Mouse (Mus musculus) left cerebral cortex, adult 18-20 months (tissue): ENCODE measurements at regions not wholly inside any gene's neighbourhood (a gene's known extent, or its start where the extent isn't known, plus 50 kb on each side); places are given as distances from the start of the nearest gene placed in this dataset.

Experiments used
- DNase-seq, 2 experiments: peaks; one replicate each; pipeline ENCODE4 v3.0.0; 2021 to 2022; ENCODE audit warnings: low spot score in 2 of 2, mixed read lengths in 1 of 2

DNA sequence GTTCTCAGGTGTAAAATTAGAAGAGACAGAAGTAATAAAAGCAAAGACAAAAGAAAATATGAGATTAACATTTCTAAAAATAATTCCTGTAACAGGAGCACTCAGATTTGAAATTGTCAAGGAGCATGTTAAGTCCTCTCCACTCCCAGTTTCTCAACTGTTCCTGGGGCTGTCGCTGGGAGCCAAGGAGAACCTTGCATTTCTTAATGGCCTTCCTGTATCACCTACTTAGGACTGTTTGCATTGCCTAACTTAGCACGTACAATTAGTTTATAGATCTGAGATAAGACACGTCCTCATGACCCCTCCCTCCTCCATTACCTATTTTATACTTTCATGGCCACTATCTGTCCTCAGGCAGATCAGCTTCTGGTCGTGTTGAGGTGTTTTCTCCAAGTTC lies 360.8 kb downstream of the Kcnj2 start:
- DNase-seq: no peak

GRCm38 (mm10) chr11:111442257-111442656 lies 376.3 kb downstream of the Kcnj2 start:
- no peak for DNase-seq

DNA sequence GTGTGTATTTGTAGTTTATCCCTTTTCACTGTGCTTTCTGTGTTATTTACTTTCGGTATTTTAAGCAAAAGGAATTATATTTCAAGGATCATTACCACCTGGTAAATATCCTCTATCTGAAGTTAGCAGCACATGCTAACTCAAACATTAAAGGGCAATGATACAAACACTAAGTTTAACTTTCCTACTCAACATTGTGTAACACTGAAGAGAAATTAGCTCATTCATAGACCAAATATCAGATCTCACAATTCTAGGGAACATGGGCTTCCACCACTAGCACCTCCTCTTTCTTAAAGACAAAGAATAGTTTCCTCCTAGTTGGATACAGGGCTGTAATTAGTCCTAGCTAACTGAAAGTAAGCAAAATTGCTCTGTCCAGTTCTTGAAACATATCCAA lies 377.4 kb downstream of the Kcnj2 start:
- no peak for DNase-seq

DNA sequence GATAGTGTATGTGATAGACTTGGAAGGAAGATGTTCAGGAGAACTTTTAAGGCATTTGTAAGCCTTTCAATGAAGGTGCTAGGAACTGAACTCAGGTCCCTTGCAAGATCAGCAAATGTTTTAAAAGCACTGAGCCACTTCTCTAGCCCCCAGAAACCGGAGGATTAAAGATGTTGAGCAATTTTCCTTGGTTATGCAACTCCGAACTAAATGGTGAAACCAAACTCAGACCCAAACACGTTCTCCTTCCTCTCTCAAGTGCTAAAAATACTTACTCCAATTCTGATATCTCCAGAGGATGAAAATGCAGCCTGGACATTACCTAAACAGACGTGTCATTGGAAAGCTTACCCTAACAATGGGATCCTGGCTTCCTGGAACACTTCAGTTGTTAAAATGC lies 378.8 kb downstream of the Kcnj2 start:
- no peak for DNase-seq

- DNase-seq: no peak
These were observed 379.8 kb downstream of the Kcnj2 start for GRCm38 (mm10) chr11:111445764-111446163.

GRCm38 (mm10) chr11:111450811-111451494 lies 385.0 kb downstream of the Kcnj2 start:
- peak in 1 of 2 experiments; percentile 3 for DNase-seq

DNA sequence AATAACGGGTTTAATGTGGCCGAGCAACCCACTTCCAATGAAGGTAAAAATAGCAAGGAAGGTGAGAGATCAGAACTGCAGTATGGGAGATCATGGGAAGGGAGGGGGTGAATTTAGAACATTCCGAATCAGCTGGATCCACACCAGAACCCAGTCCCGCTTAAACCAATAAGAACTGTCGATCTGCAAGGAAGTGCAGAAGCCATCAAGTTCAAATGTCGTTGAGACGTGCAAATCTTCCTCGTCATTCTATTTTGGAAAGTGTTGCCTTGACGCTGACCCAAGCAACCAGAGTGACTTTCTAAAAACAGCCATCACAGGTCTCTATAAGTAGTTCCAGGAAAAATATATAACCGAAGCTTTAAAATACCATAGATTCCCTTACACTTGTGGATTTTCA lies 394.1 kb downstream of the Kcnj2 start:
- no peak for DNase-seq

DNA sequence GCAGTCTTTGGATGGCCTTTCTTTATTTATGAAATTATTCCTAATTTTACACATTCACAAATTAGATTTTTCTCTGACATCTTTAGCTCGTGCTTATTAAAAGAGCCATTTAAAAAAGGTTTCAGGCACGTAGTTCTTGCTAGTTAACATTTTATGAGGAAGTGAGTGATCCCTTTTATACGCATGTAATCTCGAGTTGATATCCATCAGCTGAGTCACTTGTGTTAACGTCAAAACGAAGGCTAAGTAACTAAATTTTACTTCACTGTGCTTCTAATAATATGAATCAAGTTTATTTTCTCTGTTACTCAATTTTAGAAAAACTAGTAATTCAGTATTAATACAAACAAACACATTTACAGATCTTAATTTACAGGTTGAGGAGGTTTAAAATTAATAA lies 419.0 kb downstream of the Kcnj2 start:
- DNase-seq: no peak

DNA sequence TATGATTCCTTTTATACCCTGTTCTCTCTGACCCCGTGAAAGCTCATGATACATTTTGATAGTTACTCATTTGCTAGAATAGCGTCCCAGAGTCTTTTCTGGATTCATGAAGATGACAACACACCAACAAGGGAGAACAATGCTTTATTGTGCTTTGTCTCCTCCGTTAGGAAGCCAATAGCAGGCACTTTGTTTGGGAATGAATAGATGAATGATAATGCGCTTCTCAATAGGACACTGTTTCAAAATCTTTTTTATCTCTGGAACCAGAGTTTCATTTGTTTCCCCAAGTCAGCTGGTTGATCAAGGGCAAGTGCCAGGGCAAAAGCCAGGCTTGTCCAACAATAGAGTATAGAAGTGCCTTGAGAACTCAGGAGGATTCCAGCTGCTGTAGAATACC lies 446.5 kb downstream of the Kcnj2 start:
- DNase-seq: no peak

DNA sequence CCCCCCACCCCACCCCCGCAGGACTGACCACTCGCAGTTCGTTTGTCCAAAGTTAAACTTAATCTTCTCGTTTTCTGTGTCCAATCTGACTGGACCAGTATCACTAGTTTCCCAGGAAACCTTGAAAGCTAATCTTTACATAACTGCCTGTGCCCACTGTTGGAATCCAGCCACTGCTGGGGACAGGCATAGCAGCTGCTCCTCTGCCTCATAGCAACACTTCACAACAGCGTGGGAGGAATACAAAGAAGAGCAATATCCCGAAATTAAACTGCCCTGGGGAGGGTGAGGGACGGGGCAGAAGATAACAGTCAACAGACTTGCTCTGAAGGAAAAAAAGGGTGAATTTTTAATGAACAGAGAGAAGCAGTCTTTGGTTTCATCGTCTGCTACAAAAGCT lies 456.8 kb downstream of the Kcnj2 start:
- DNase-seq: peak; percentile 76 to 84

DNA sequence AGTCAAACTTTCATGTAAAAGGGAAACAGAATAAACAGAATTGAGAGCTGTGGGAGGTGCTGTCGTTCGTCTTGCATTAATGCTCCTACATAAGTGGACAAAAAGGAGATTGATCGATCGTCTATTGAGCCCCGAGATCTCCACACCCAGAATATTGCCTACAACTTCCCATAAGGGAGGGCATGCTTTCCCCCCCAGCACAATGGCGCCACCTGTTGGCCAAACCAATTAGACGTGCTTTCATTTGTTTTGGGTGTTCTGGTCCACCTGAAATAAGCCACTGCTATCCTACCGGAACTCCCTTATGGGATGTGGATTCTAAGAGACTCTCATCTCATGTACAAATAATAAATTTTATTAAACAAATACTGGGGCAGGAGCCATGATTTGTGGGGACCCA lies 457.5 kb downstream of the Kcnj2 start:
- DNase-seq: peak; percentile 79 to 88

GRCm38 (mm10) chr11:111526010-111526742 lies 460.2 kb downstream of the Kcnj2 start:
- DNase-seq: no peak

GRCm38 (mm10) chr11:111529591-111529990 lies 463.6 kb downstream of the Kcnj2 start:
- DNase-seq: peak; percentile 21 to 40

DNA sequence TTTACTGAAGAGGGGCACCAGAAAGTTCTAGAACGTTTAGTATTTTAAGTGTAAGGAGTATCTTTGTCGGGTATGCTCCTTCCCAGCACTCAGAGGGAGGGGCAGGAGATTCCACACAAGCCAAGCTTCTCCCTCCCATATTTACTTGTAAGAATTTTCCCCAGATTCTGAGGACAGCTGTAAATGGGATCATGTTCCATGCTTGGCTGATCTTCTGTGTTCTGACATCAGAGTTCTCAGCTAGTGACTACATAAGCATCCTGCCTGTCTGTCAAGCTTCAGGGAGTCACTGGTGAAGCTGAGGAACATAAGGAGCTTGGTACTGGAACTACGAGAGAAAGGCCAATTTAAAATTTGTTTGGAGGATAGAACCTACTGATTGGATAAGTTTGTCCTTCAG lies 464.9 kb downstream of the Kcnj2 start:
- no peak for DNase-seq

GRCm38 (mm10) chr11:111532457-111532856 lies 466.5 kb downstream of the Kcnj2 start:
- DNase-seq: peak; percentile 25 to 50

DNA sequence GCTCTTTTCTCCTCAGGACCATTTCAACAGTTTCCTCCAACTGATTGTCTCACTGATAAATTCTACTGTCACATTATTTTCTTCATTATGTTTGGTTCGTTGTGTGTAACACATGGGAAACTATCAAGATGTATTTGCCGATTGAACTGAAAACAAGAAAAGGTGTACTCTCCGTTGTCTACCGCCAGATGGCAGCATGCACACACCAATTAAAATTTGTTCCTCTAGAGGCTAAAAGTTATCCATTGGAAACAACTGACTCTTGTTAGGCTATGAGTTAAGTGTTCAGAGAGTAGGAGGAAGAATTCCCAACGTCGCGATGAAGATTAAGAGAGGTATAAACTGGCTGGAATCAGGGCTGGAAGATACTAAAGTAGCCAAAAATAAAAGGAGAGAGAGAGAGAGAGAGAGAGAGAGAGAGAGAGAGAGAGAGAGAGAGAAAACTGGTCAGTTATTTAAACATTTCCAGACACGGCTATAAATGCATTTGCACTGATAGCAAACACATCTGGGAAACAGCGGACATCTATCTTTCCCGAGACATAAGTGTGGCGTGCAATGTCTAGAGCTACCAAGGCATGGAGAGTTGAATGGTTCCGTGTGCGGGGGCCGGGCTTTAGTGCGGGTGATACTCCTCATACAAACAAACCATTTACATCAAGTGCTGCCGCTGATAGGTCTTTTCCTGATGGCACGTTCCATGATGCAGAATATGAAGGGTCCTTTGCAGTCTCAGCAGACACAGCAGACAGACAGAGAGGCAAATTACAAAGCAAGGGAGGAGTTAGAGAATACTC lies 470.3 kb downstream of the Kcnj2 start:
- DNase-seq: peak; percentile 64 to 68

- DNase-seq: peak; percentile 72 to 80
These were observed 471.7 kb downstream of the Kcnj2 start for GRCm38 (mm10) chr11:111537654-111538053.

GRCm38 (mm10) chr11:111539960-111540359 lies 474.0 kb downstream of the Kcnj2 start:
- no peak for DNase-seq

- DNase-seq: no peak
These were observed 479.3 kb downstream of the Kcnj2 start for GRCm38 (mm10) chr11:111545291-111545690.

DNA sequence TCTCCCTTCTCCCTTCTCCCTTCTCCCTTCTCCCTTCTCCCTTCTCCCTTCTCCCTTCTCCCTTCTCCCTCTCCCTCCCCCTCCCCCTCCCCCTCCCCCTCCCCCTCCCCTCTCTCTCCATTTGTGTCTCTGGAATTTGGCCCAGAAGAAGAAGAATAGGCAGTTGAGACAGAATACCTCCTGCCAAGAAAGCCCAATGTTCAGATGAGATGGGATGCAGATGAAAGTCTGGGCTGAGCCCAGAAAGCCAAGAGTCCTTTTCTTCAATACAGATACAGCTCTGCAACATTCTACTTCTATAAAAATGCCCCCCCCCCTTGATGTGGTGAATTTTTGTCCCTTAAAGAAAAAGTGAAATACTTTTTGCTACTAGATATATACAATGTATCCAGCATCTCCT lies 489.2 kb downstream of the Kcnj2 start:
- DNase-seq: no peak

DNA sequence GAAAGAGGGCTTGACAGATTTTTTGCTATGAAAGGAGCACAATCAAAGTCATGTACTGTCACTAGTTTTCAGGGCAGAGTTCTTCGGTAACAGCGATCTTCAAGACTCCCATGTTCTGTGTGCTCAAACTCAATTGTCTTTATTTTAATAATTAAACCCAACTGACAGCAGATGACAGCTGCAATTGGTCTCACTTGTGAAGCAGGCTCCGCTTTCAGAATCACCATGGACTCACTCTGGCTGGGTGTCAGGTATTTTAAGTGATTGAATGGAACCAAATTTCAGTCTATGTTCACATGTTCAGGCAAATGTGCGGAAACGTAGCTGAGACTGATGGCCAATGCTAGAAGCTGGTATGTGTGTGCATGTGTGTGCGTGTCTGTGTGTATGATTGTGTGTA lies 489.7 kb downstream of the Kcnj2 start:
- DNase-seq: no peak
